Mouse (Mus musculus) lung, embryonic 14.5 days (tissue): ENCODE measurements around the gene Agpat1. TPM values are rescaled to one million over a fixed set of nuclear protein-coding genes. Genes with fewer than 3 reads are reported as not detected.

Source experiments
- ATAC-seq: fragments of 200-750 bp; cut with Nextera tagmentation; 2 replicates; pipeline ENCODE4 v1.8.0; 2017; ENCODE audit warnings: mild to moderate bottlenecking, moderate TSS enrichment, moderate library complexity; ENCODE audit not compliant: insufficient read depth
- DNase-seq: peaks from one replicate; pipeline ENCODE4 v3.0.0-alpha.2; 2015
- H3K27ac ChIP-seq: fragments of 300-500 bp; sonication (generic); 2 replicates; pipeline ENCODE4 v1.5.1; 2014; ENCODE audit warnings: low read depth, mild to moderate bottlenecking, moderate library complexity
- H3K27me3 ChIP-seq: fragments of 300-500 bp; sonication (generic); 2 replicates; pipeline ENCODE4 v1.6.1; 2014; ENCODE audit warnings: low read length, control low read depth; ENCODE audit not compliant: insufficient read depth
- H3K36me3 ChIP-seq: fragments of 300-500 bp; sonication (generic); 2 replicates; pipeline ENCODE4 v1.6.1; 2014; ENCODE audit warnings: control low read depth; ENCODE audit not compliant: insufficient read depth
- H3K4me1 ChIP-seq: fragments of 300-500 bp; sonication (generic); 2 replicates; pipeline ENCODE4 v1.6.1; 2014; ENCODE audit warnings: antibody characterized with exemption, control low read depth; ENCODE audit not compliant: insufficient read depth
- H3K4me2 ChIP-seq: fragments of 300-500 bp; sonication (generic); 2 replicates; pipeline ENCODE4 v1.6.1; 2014; ENCODE audit warnings: mild to moderate bottlenecking
- H3K4me3 ChIP-seq: fragments of 300-500 bp; sonication (generic); 2 replicates; pipeline ENCODE4 v1.5.1; 2014; ENCODE audit warnings: low read depth, low read length
- H3K9ac ChIP-seq: fragments of 300-500 bp; sonication (generic); 2 replicates; pipeline ENCODE4 v1.6.1; 2014
- H3K9me3 ChIP-seq: fragments of 300-500 bp; sonication (generic); 2 replicates; pipeline ENCODE4 v1.6.1; 2016; ENCODE audit warnings: low read depth, low read length, control low read depth
- CTCF ChIP-seq: IDR thresholded peaks from 2 replicates; pipeline ENCODE4 v1.5.1; 2016; ENCODE audit warnings: antibody characterized with exemption, low read depth
- WGBS: fragments of 180-500 bp; shearing (Covaris S2); extraction: QIAGEN DNeasy Blood & Tissue Kit; methylation state at CpG from one replicate; pipeline ENCODE4 v1.1.7; 2014; 5-methylcytosine and 5-hydroxymethylcytosine counted together
- polyA plus RNA-seq: library from polyadenylated mRNA; unstranded; fragments of >200 nt; fragmentation: Nextera tagmentation; extraction: Ambion mirVana; gene quantifications from 2 replicates; pipeline ENCODE4 v1.2.1, GENCODE M21; 2014

Agpat1 gene
- polyA plus RNA-seq, 1 experiment from 2014 or later: 54.1 TPM

DNA sequence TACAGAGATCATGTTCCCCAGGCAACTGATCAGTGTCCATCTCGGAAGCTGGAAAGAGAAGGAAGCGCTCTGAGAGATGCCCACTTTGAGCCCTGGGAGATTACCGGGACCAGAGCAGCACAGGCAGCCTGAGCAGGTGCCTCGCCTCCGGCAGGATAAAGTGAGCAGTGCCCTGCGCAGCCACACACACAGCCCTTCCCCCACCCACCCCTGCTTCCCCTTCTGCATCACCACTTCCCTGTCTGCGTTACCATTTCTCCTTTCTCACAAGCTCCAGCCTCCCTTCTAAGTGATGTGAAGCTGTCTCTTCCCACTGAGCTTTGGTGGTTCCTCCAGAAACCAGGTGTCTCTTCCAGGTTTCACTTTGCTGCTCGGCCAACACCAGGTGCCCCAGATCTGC is 42.9 kb upstream of the Agpat1 start:
- ATAC-seq (no peak), DNase-seq (no peak)
- no peak for TF ChIP-seq CTCF
- no peaks in the 10 kb centered on the region for H3K27me3 ChIP-seq
- H3K36me3 ChIP-seq: no peaks in the 10 kb centered on the region
- H3K4me2 ChIP-seq: 0 out of 2 replicates have a peak overlapping the region, but pooled peaks have one; percentile 18
- no peak overlapping the region for H3K9ac ChIP-seq
- no peak overlapping the region for H3K27ac ChIP-seq
- 0 out of 2 replicates have a peak, but pooled peaks cover 6% of the 10 kb centered on the region for H3K4me1 ChIP-seq
- no peaks in the 10 kb centered on the region for H3K9me3 ChIP-seq
- H3K4me3 ChIP-seq: no peak overlapping the region
- 41% methylated on average over 8 of the region's 8 CpGs for WGBS

GRCm38 (mm10) chr17:34562595-34562994 is 41.5 kb upstream of the Agpat1 start:
- ATAC-seq (no peak), DNase-seq (no peak)
- Histone ChIP-seq H3K4me2 (no peak overlapping the region), H3K4me1 (0 out of 2 replicates have a peak, but pooled peaks cover 6% of the 10 kb centered on the region), H3K9me3 (no peaks in the 10 kb centered on the region), H3K27ac (no peak overlapping the region), H3K36me3 (no peaks in the 10 kb centered on the region), H3K4me3 (no peak overlapping the region), H3K9ac (no peak overlapping the region), H3K27me3 (no peaks in the 10 kb centered on the region)
- 59% methylated on average over 3 of the region's 3 CpGs for WGBS
- TF ChIP-seq CTCF: no peak

- no peak overlapping the region for H3K9ac ChIP-seq
- H3K36me3 ChIP-seq: no peaks in the 10 kb centered on the region
- no peaks in the 10 kb centered on the region for H3K9me3 ChIP-seq
- no peak overlapping the region for H3K4me2 ChIP-seq
- no peak for ATAC-seq
- H3K27ac ChIP-seq: no peak overlapping the region
- DNase-seq: no peak
- H3K27me3 ChIP-seq: no peaks in the 10 kb centered on the region
- 0 out of 2 replicates have a peak, but pooled peaks cover 6% of the 10 kb centered on the region for H3K4me1 ChIP-seq
- H3K4me3 ChIP-seq: no peak overlapping the region
- TF ChIP-seq CTCF: no peak
- WGBS: 71% methylated on average over 11 of the region's 11 CpGs
These were observed 40.7 kb upstream of the Agpat1 start for GRCm38 (mm10) chr17:34563354-34563753.

DNA sequence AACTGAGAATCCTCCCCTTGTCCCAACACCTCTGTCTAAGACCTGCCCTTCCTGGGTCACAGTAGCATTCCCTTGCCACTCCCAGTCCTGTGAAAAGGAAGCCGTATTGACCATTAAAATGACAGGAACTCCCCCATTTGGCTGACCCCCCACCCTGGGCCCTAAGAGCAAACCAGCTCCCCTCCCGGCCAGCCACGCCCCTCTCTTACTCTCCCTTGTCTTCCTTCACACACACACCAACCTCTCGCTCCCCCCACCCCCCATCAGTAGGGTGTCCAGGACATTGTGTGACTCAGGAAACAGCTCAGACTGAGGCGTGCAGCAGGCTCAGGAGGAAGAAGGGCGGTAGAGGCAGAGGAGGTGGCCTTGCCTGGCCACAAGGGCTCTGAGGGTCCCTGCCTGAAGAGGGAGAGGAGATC is 40.0 kb upstream of the Agpat1 start, which contains the start of gene Notch4:
Gene Notch4, plus strand, starts transcription at position 266 of the 419 bp plus-strand sequence.
- H3K4me3 ChIP-seq: peak within 1 kb of the TSS; percentile 23
- TF ChIP-seq CTCF: 0 out of 2 replicates have a peak, but pooled peaks have one; percentile 20
- H3K27me3 ChIP-seq: no peaks in the 10 kb centered on the region
- H3K27ac ChIP-seq: peak within 1 kb of the TSS; percentile 73; the same call in 1 of the 2 replicates
- DNase-seq: peak; percentile 48
- H3K4me2 ChIP-seq: peak within 1 kb of the TSS; percentile 49
- H3K36me3 ChIP-seq: no peaks in the 10 kb centered on the region
- peak; percentile 77; the same call in 1 of the 2 replicates for ATAC-seq
- peak within 1 kb of the TSS; percentile 17 for H3K9ac ChIP-seq
- 10% methylated on average over 6 of the region's 6 CpGs for WGBS
- H3K4me1 ChIP-seq: 0 out of 2 replicates have a peak, but pooled peaks cover 6% of the 10 kb centered on the region
- no peaks in the 10 kb centered on the region for H3K9me3 ChIP-seq

- Histone ChIP-seq H3K9me3 (no peaks in the 10 kb centered on the region), H3K4me1 (0 out of 2 replicates have a peak, but pooled peaks cover 6% of the 10 kb centered on the region), H3K27ac (peak overlapping the region; percentile 73; the same call in 1 of the 2 replicates), H3K9ac (peak overlapping the region; percentile 17), H3K4me3 (peak overlapping the region; percentile 23), H3K27me3 (no peaks in the 10 kb centered on the region), H3K4me2 (peak overlapping the region; percentile 49), H3K36me3 (no peaks in the 10 kb centered on the region)
- no peak for TF ChIP-seq CTCF
- DNase-seq (peak; percentile 50), ATAC-seq (peak; percentile 57; the same call in 1 of the 2 replicates)
- WGBS: 25% methylated on average over 3 of the region's 3 CpGs
These were observed 39.3 kb upstream of the Agpat1 start for GRCm38 (mm10) chr17:34564796-34565195.

GRCm38 (mm10) chr17:34567311-34567710 is 36.8 kb upstream of the Agpat1 start:
- 0 out of 2 replicates have a peak, but pooled peaks cover 6% of the 10 kb centered on the region for H3K4me1 ChIP-seq
- H3K27ac ChIP-seq: no peak overlapping the region
- no peak overlapping the region for H3K4me2 ChIP-seq
- no peaks in the 10 kb centered on the region for H3K9me3 ChIP-seq
- no peak overlapping the region for H3K9ac ChIP-seq
- no peak for TF ChIP-seq CTCF
- H3K27me3 ChIP-seq: no peaks in the 10 kb centered on the region
- H3K4me3 ChIP-seq: no peak overlapping the region
- ATAC-seq (no peak), DNase-seq (no peak)
- WGBS: 51% methylated on average over 9 of the region's 9 CpGs
- no peaks in the 10 kb centered on the region for H3K36me3 ChIP-seq

- WGBS: 67% methylated on average over 13 of the region's 13 CpGs
- DNase-seq (no peak), ATAC-seq (no peak)
These were observed 35.6 kb upstream of the Agpat1 start for GRCm38 (mm10) chr17:34568421-34568820.

More at GRCm38 (mm10) chr17:34568421-34568820, 35.6 kb upstream of the Agpat1 start:
- Histone ChIP-seq H3K9ac (no peak overlapping the region), H3K36me3 (no peaks in the 10 kb centered on the region), H3K27me3 (no peaks in the 10 kb centered on the region), H3K4me1 (0 out of 2 replicates have a peak, but pooled peaks cover 6% of the 10 kb centered on the region), H3K4me2 (no peak overlapping the region), H3K9me3 (no peaks in the 10 kb centered on the region), H3K27ac (no peak overlapping the region), H3K4me3 (no peak overlapping the region)
- TF ChIP-seq CTCF: no peak
